Mouse (Mus musculus) urinary bladder, postnatal 14 days (tissue): ENCODE results near the gene Prl2a1.
"Not testable (repeated sequence)": the region's sequence is repeated elsewhere in the genome, so short reads cannot be mapped to it uniquely, and the experiment has no call there.

Source experiments
- DNase-seq: peaks from one replicate; pipeline ENCODE4 v3.0.0; 2021; ENCODE audit warnings: low spot score

Gene Prl2a1

GRCm38 (mm10) chr13:27801354-27801753, at the start of gene Prl2a1:
Gene Prl2a1, plus strand, starts transcription at chr13:27801654.
- DNase-seq: no peak

- DNase-seq: not testable (repeated sequence)
These were observed 20.8 kb upstream of the Prl2a1 start, which contains the start of gene Prl7c1 for GRCm38 (mm10) chr13:27780704-27781103. Gene Prl7c1, minus strand, starts transcription at chr13:27780804.

GRCm38 (mm10) chr13:27799303-27799702, 2.2 kb upstream of the Prl2a1 start:
- DNase-seq: no peak

GRCm38 (mm10) chr13:27802765-27803164, 1.3 kb downstream of the Prl2a1 start:
- DNase-seq: no peak

GRCm38 (mm10) chr13:27849042-27849441, 47.6 kb downstream of the Prl2a1 start, which contains the start of gene Prl2c1:
Gene Prl2c1, plus strand, starts transcription at chr13:27849342.
- no peak for DNase-seq
